Mouse (Mus musculus): Measurements from ENCODE around the gene Zfp750.

Gene Zfp750

GRCm38 (mm10) chr11:121519131-121519530 is at the start of gene Zfp750:
Gene Zfp750, minus strand, starts transcription at chr11:121519333.
- DNase-seq (ENCODE audit: low spot score): peak; percentile 10

- DNase-seq (ENCODE audit: low spot score): no peak
Measured at GRCm38 (mm10) chr11:121564265-121564664, 45.1 kb upstream of the Zfp750 start.

- DNase-seq (ENCODE audit: low spot score): no peak
Measured at GRCm38 (mm10) chr11:121563312-121563711, 44.2 kb upstream of the Zfp750 start.

GRCm38 (mm10) chr11:121560294-121560663 is 41.1 kb upstream of the Zfp750 start:
- DNase-seq (ENCODE audit: low spot score): no peak

GRCm38 (mm10) chr11:121559527-121560293 is 40.6 kb upstream of the Zfp750 start:
- DNase-seq (ENCODE audit: low spot score): no peak

GRCm38 (mm10) chr11:121558522-121558921 is 39.4 kb upstream of the Zfp750 start:
- DNase-seq (ENCODE audit: low spot score): no peak

GRCm38 (mm10) chr11:121557946-121558345 is 38.8 kb upstream of the Zfp750 start:
- no peak for DNase-seq (ENCODE audit: low spot score)

- no peak for DNase-seq (ENCODE audit: low spot score)
Measured at GRCm38 (mm10) chr11:121556727-121557126, 37.6 kb upstream of the Zfp750 start.

- no peak for DNase-seq (ENCODE audit: low spot score)
Measured at GRCm38 (mm10) chr11:121553458-121553857, 34.3 kb upstream of the Zfp750 start.

- DNase-seq (ENCODE audit: low spot score): no peak
Measured at GRCm38 (mm10) chr11:121552846-121553457, 33.8 kb upstream of the Zfp750 start.

- DNase-seq (ENCODE audit: low spot score): peak; percentile 21
Measured at GRCm38 (mm10) chr11:121552167-121552566, 33.0 kb upstream of the Zfp750 start.

- DNase-seq (ENCODE audit: low spot score): no peak
Measured at GRCm38 (mm10) chr11:121551206-121551799, 32.2 kb upstream of the Zfp750 start.

- DNase-seq (ENCODE audit: low spot score): no peak
Measured at GRCm38 (mm10) chr11:121549843-121550647, 30.9 kb upstream of the Zfp750 start.

GRCm38 (mm10) chr11:121548996-121549842 is 30.1 kb upstream of the Zfp750 start:
- no peak for DNase-seq (ENCODE audit: low spot score)

- DNase-seq (ENCODE audit: low spot score): no peak
Measured at GRCm38 (mm10) chr11:121547925-121548324, 28.8 kb upstream of the Zfp750 start.

- DNase-seq (ENCODE audit: low spot score): no peak
Measured at GRCm38 (mm10) chr11:121547234-121547633, 28.1 kb upstream of the Zfp750 start.

GRCm38 (mm10) chr11:121545398-121546034 is 26.4 kb upstream of the Zfp750 start:
- no peak for DNase-seq (ENCODE audit: low spot score)

- peak; percentile 36 for DNase-seq (ENCODE audit: low spot score)
Measured at GRCm38 (mm10) chr11:121544755-121545397, 25.7 kb upstream of the Zfp750 start.

- DNase-seq (ENCODE audit: low spot score): peak; percentile 69
Measured at GRCm38 (mm10) chr11:121543922-121544321, 24.8 kb upstream of the Zfp750 start.

GRCm38 (mm10) chr11:121543287-121543856 is 24.2 kb upstream of the Zfp750 start:
- no peak for DNase-seq (ENCODE audit: low spot score)

All from lung, postnatal 25 days (tissue).